Mouse (Mus musculus) kidney, postnatal 0 days (tissue): ENCODE results near the gene Igbp1. TPM values are rescaled to one million over a fixed set of nuclear protein-coding genes. Genes with fewer than 3 reads are reported as not detected.

Experiments
- ATAC-seq: fragments of 200-750 bp; cut with Nextera tagmentation; replicated peaks from 2 replicates; pipeline ENCODE4 v1.8.0; 2017; ENCODE audit warnings: low read depth, moderate number of reproducible peaks, moderate TSS enrichment, moderate library complexity; ENCODE audit not compliant: low FRiP score
- DNase-seq: peaks from one replicate; pipeline ENCODE4 v3.0.0-alpha.2; 2016; ENCODE audit warnings: low spot score
- H3K27ac ChIP-seq: fragments of 300-500 bp; sonication (generic); 2 replicates; pipeline ENCODE4 v1.5.1; 2014; ENCODE audit warnings: mild to moderate bottlenecking
- H3K27me3 ChIP-seq: fragments of 300-500 bp; sonication (generic); 2 replicates; pipeline ENCODE4 v1.6.1; 2014; ENCODE audit warnings: low read length, mixed read lengths; ENCODE audit not compliant: insufficient read depth
- H3K36me3 ChIP-seq: fragments of 300-500 bp; sonication (generic); 2 replicates; pipeline ENCODE4 v1.6.1; 2014; ENCODE audit warnings: low read length, mixed read lengths; ENCODE audit not compliant: insufficient read depth
- H3K4me1 ChIP-seq: fragments of 300-500 bp; sonication (generic); replicated peaks from 2 replicates; pipeline ENCODE4 v1.6.1; 2014; ENCODE audit warnings: antibody characterized with exemption, low read length, mixed read lengths; ENCODE audit not compliant: insufficient read depth
- H3K4me2 ChIP-seq: fragments of 300-500 bp; sonication (generic); 2 replicates; pipeline ENCODE4 v1.6.1; 2014; ENCODE audit warnings: mild to moderate bottlenecking, low read length, moderate library complexity, mixed read lengths
- H3K4me3 ChIP-seq: fragments of 300-500 bp; sonication (generic); replicated peaks from 2 replicates; pipeline ENCODE4 v1.5.1; 2014; ENCODE audit warnings: low read depth, low read length
- H3K9ac ChIP-seq: fragments of 300-500 bp; sonication (generic); 2 replicates; pipeline ENCODE4 v1.6.1; 2014; ENCODE audit warnings: low read depth, low read length
- H3K9me3 ChIP-seq: fragments of 300-500 bp; sonication (generic); replicated peaks from 2 replicates; pipeline ENCODE4 v1.6.1; 2016; ENCODE audit warnings: low read length, inconsistent platforms, mixed read lengths
- CTCF ChIP-seq: IDR thresholded peaks from 2 replicates; pipeline ENCODE4 v1.5.1; 2016; ENCODE audit warnings: antibody characterized with exemption, low read depth, mild to moderate bottlenecking, moderate library complexity
- WGBS: fragments of 180-500 bp; shearing (Covaris S2); extraction: QIAGEN DNeasy Blood & Tissue Kit; methylation state at CpG from one replicate; pipeline ENCODE4 v1.1.7; 2014; 5-methylcytosine and 5-hydroxymethylcytosine counted together
- polyA plus RNA-seq: library from polyadenylated mRNA; unstranded; fragments of >200 nt; fragmentation: Nextera tagmentation; extraction: Ambion mirVana; gene quantifications from 2 replicates; pipeline ENCODE4 v1.2.1, GENCODE M21; 2015

The Igbp1 gene
- polyA plus RNA-seq, 1 experiment from 2014 or later, result 50.9 TPM

DNA sequence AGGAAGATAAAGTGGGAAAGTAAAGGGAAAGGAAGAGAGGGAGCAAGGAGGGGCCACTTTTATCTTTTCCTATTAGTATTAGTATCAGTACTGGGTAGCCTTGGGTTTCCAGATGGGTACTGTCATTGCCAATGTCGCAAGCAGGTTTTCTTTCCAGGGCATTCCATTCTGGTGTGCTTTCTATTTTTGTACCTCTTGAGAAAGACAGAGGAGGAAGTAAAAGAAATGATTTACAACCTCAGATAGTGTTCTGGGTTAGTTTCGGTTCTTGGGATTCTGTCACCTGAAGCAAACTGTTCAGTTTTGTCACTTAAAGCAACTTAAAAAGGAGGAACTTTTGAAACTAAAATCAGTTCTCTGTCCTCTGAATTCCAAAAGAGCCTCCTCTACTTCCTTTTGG, 24.4 kb downstream of the Igbp1 start:
- DNase-seq, result no peak
- no peaks in the 10 kb centered on the region for H3K4me1 ChIP-seq
- no peak for ATAC-seq
- 78% methylated on average over 2 of the region's 2 CpGs for WGBS
- H3K4me3 ChIP-seq, result no peak overlapping the region
- TF ChIP-seq CTCF, result no peak
- H3K27ac ChIP-seq, result no peak overlapping the region
- H3K27me3 ChIP-seq, result no peaks in the 10 kb centered on the region
- H3K36me3 ChIP-seq, result no peaks in the 10 kb centered on the region
- no peaks in the 10 kb centered on the region for H3K9me3 ChIP-seq
- no peak overlapping the region for H3K9ac ChIP-seq
- no peak overlapping the region for H3K4me2 ChIP-seq

DNA sequence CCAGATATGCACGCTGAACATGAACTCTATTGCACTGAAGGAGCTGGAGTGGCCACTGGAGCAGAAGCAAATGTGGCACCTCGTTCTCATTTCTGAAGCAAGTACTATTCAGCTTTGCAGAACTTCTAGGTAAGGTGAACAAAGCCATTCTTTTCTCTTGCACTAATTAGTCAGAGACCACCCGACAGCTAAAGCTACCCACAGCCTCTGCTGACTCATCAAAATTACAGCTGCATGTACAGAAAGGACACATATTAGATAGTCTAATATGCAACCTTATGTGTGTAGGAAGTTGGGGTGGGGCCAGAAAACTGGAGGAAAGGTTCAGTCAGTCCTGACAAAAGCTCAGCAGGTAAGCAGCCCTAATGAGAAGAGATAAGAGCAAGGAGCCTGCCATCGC, 30.4 kb downstream of the Igbp1 start, which contains the start of gene Dgat2l6:
Dgat2l6 (plus strand) TSS at position 368 of the 400 bp plus-strand sequence.
- H3K4me3 ChIP-seq, result no peak within 1 kb of the TSS
- no peak within 1 kb of the TSS for H3K9ac ChIP-seq
- H3K27ac ChIP-seq, result no peak within 1 kb of the TSS
- H3K4me1 ChIP-seq, result no peaks in the 10 kb centered on the region
- no peak within 1 kb of the TSS for H3K4me2 ChIP-seq
- no peak for TF ChIP-seq CTCF
- H3K27me3 ChIP-seq, result no peaks in the 10 kb centered on the region
- DNase-seq (no peak), ATAC-seq (no peak)
- no peaks in the 10 kb centered on the region for H3K36me3 ChIP-seq
- 84% methylated on average over 4 of the region's 4 CpGs for WGBS
- no peaks in the 10 kb centered on the region for H3K9me3 ChIP-seq

DNA sequence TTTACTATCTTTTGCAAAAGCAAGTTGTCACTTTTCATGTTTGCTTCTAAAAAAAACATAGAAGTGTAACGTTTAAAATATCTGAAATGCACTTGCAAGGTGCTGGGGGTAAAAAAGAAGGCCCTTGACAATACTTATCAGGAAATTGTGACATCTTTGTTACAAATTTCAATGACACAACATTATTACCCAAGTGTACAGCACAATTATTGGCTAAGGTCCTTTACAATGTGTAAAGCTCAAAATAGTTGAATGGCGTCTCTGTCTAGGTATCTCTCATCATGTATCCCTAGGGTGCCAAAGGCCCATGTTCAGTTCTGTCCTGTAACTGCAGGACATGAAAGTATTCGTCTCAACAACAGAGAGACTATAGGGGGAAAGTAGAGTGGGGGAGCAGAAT, 61.9 kb downstream of the Igbp1 start:
- TF ChIP-seq CTCF, result no peak
- Histone ChIP-seq H3K4me2 (no peak overlapping the region), H3K4me1 (no peaks in the 10 kb centered on the region), H3K9ac (no peak overlapping the region), H3K27ac (no peak overlapping the region), H3K4me3 (no peak overlapping the region), H3K27me3 (no peaks in the 10 kb centered on the region), H3K9me3 (no peaks in the 10 kb centered on the region), H3K36me3 (no peaks in the 10 kb centered on the region)
- 75% methylated on average over 3 of the region's 3 CpGs for WGBS
- no peak for ATAC-seq
- no peak for DNase-seq

DNA sequence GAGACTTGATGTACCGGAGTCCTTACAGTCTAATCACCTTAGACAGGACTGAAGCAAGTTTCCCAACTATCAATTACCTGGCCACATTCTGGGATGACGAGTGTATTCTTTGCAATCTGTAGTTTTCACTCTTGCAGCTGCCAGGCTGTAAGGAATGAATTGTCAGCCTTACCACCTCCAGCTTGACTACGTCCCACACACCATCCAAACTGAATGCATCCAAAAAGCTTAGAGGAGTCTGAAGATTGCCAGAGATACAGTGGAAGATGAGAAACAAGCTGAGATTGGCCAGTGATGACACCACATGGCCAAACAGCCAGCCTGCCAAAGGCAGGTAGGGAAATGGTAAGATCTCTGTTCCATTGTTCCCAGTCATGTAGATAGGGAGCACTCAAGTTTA, 71.6 kb downstream of the Igbp1 start:
- Histone ChIP-seq H3K27me3 (no peaks in the 10 kb centered on the region), H3K36me3 (no peaks in the 10 kb centered on the region), H3K27ac (no peak overlapping the region), H3K4me2 (no peak overlapping the region), H3K9me3 (no peaks in the 10 kb centered on the region), H3K9ac (no peak overlapping the region), H3K4me3 (no peak overlapping the region), H3K4me1 (no peaks in the 10 kb centered on the region)
- no peak for TF ChIP-seq CTCF
- DNase-seq (no peak), ATAC-seq (no peak)
- WGBS, result 88% methylated on average over 3 of the region's 3 CpGs

Other genes starting within 250 kb of the Igbp1 start
- gene Otud6a, start 65.3 kb upstream of the Igbp1 start, polyA plus RNA-seq, result not detected in 2 replicates
- gene Awat2, start 51.6 kb upstream of the Igbp1 start, polyA plus RNA-seq, result 0.32 and 0.38 TPM in 2 replicates
- not detected in 2 replicates for gene Dgat2l6, start 30.5 kb downstream of the Igbp1 start, polyA plus RNA-seq
- gene Awat1, start 78.0 kb downstream of the Igbp1 start, polyA plus RNA-seq, result not detected in 2 replicates
- gene P2ry4, start 100.6 kb downstream of the Igbp1 start, polyA plus RNA-seq, result not detected in 2 replicates
- not detected in 2 replicates for gene Arr3, start 111.2 kb downstream of the Igbp1 start, polyA plus RNA-seq
- 10.1 and 11.2 TPM in 2 replicates for gene Kif4, start 131.4 kb downstream of the Igbp1 start, polyA plus RNA-seq
- 92.4 and 94.4 TPM in 2 replicates for gene Pdzd11, start 132.3 kb downstream of the Igbp1 start, polyA plus RNA-seq
- 0.94 and 1.3 TPM in 2 replicates for gene Gdpd2, start 235.6 kb downstream of the Igbp1 start, polyA plus RNA-seq